Comparison of ENCODE assay signal across 16 mouse cellular contexts in genomic region chr13:111990913-111991534, GRCm38 (mm10).
DNase-seq lines count a peak whose midpoint lies in the region; ATAC-seq and TF ChIP-seq lines count a peak whose summit lies in the region.
"Had no signal": no experiment of that assay in that cellular context is flagged by ENCODE, and none has a peak within 500 bp of the region (broad histone marks: within the 10 kb centered on the region; RNA-seq: fewer than 3 reads in every experiment).

No protein-coding gene starts in this region.

- no peak overlapping the region for H3K4me3 ChIP-seq in heart, embryonic 14.5 days (ENCODE audit: control insufficient read depth in 1 of 2, insufficient read depth in 1 of 2, low read depth in 1 of 2, low read length in 2 of 2)
- H3K4me3 ChIP-seq in forebrain, embryonic 12.5 days (replicated peaks), result no peak overlapping the region
- no peak overlapping the region for H3K4me3 ChIP-seq in intestine, postnatal 0 days (ENCODE audit: low read depth, low read length)
- H3K4me3 ChIP-seq in liver, embryonic 11.5 days (ENCODE audit: low read depth, low read length), result no peak overlapping the region
- H3K4me3 ChIP-seq: embryonic facial prominence, embryonic 15.5 days; myocyte had no signal

- no peaks in the 10 kb centered on the region for H3K9me3 ChIP-seq in heart, embryonic 14.5 days (ENCODE audit: control insufficient read depth, low read length)
- no peaks in the 10 kb centered on the region for H3K9me3 ChIP-seq in forebrain, embryonic 12.5 days
- no peaks in the 10 kb centered on the region for H3K9me3 ChIP-seq in intestine, postnatal 0 days (ENCODE audit: control insufficient read depth)
- no peaks in the 10 kb centered on the region for H3K9me3 ChIP-seq in liver, embryonic 11.5 days (ENCODE audit: control insufficient read depth, low read length)
- H3K9me3 ChIP-seq: embryonic facial prominence, embryonic 15.5 days had no signal

- H3K9ac ChIP-seq in heart, embryonic 14.5 days (ENCODE audit: low read length), result no peak overlapping the region
- no peak overlapping the region for H3K9ac ChIP-seq in forebrain, embryonic 12.5 days
- H3K9ac ChIP-seq in intestine, postnatal 0 days (ENCODE audit: low read depth, low read length), result no peak overlapping the region
- no peak overlapping the region for H3K9ac ChIP-seq in liver, embryonic 11.5 days (ENCODE audit: low read depth, low read length)
- H3K9ac ChIP-seq: embryonic facial prominence, embryonic 15.5 days had no signal

- H3K27ac ChIP-seq in heart, embryonic 14.5 days (replicated peaks in 1 of 2; ENCODE audit: control insufficient read depth in 1 of 2, insufficient read depth in 1 of 2, low read depth in 2 of 2, low read length in 2 of 2), result no peak overlapping the region
- peak overlapping the region; percentile 76 for H3K27ac ChIP-seq in forebrain, embryonic 12.5 days
- no peak overlapping the region for H3K27ac ChIP-seq in intestine, postnatal 0 days (ENCODE audit: low read depth, low read length)
- no peak overlapping the region for H3K27ac ChIP-seq in liver, embryonic 11.5 days (ENCODE audit: low read depth, low read length)
- H3K27ac ChIP-seq: embryonic facial prominence, embryonic 15.5 days had no signal

- H3K27me3 ChIP-seq in heart, embryonic 14.5 days (ENCODE audit: control insufficient read depth, insufficient read depth, low read length), result no peaks in the 10 kb centered on the region
- H3K27me3 ChIP-seq in forebrain, embryonic 12.5 days, result peaks cover 9% of the 10 kb centered on the region; the same call in 1 of the 2 replicates
- H3K27me3 ChIP-seq in intestine, postnatal 0 days (replicated peaks; ENCODE audit: control insufficient read depth, insufficient read depth, low read length), result no peaks in the 10 kb centered on the region
- H3K27me3 ChIP-seq in liver, embryonic 11.5 days (replicated peaks; ENCODE audit: control insufficient read depth, insufficient read depth, low read length), result 0 out of 2 replicates have a peak, but pooled peaks cover 4% of the 10 kb centered on the region
- H3K27me3 ChIP-seq: embryonic facial prominence, embryonic 15.5 days had no signal

- peaks cover 5 to 10% of the 10 kb centered on the region in 2 experiments for H3K4me1 ChIP-seq in heart, embryonic 14.5 days (ENCODE audit: control insufficient read depth in 2 of 2, insufficient read depth in 2 of 2, low read length in 2 of 2)
- H3K4me1 ChIP-seq in forebrain, embryonic 12.5 days, result peaks cover 15% of the 10 kb centered on the region
- H3K4me1 ChIP-seq in intestine, postnatal 0 days (replicated peaks; ENCODE audit: control insufficient read depth, insufficient read depth, low read length), result no peaks in the 10 kb centered on the region
- peaks cover 5% of the 10 kb centered on the region; the same call in 1 of the 2 replicates for H3K4me1 ChIP-seq in liver, embryonic 11.5 days (replicated peaks; ENCODE audit: control insufficient read depth, insufficient read depth, low read length)

- no peak for DNase-seq in heart, postnatal 36 days
- peak; percentile 43 for DNase-seq in ZHBTc4 (ENCODE audit: low read depth, low spot score)
- DNase-seq in liver, embryonic 11.5 days (ENCODE audit: low spot score), result no peak
- no peak for DNase-seq in gastrocnemius, adult 8-10 months (ENCODE audit: low spot score in 2 of 2)
- no peak for DNase-seq in kidney, adult 9 months
- DNase-seq: adrenal gland, postnatal 25 days; cerebellum, adult 2 months; kidney, adult 8-10 months; layer of hippocampus, adult 9-11 months; lung, postnatal 14 days; thymus, adult 2 months had no signal

- TF ChIP-seq CTCF in intestine, postnatal 0 days (IDR thresholded peaks at IDR 0.05; ENCODE audit: low read depth), result no peak

- H3K4me2 ChIP-seq in heart, embryonic 14.5 days (ENCODE audit: low read length), result peak overlapping the region; percentile 48
- H3K4me2 ChIP-seq in forebrain, embryonic 12.5 days, result peak overlapping the region; percentile 24
- 0 out of 2 replicates have a peak overlapping the region, but pooled peaks have one; percentile 9 for H3K4me2 ChIP-seq in intestine, postnatal 0 days (replicated peaks; ENCODE audit: low read depth)
- no peak overlapping the region for H3K4me2 ChIP-seq in liver, embryonic 11.5 days
- H3K4me2 ChIP-seq: embryonic facial prominence, embryonic 15.5 days had no signal

- H3K36me3 ChIP-seq in heart, embryonic 14.5 days (ENCODE audit: control insufficient read depth, insufficient read depth, low read length), result no peaks in the 10 kb centered on the region
- no peaks in the 10 kb centered on the region for H3K36me3 ChIP-seq in forebrain, embryonic 12.5 days (replicated peaks)
- H3K36me3 ChIP-seq in intestine, postnatal 0 days (ENCODE audit: control insufficient read depth, insufficient read depth), result no peaks in the 10 kb centered on the region
- no peaks in the 10 kb centered on the region for H3K36me3 ChIP-seq in liver, embryonic 11.5 days (ENCODE audit: control insufficient read depth, insufficient read depth, low read length)
- H3K36me3 ChIP-seq: embryonic facial prominence, embryonic 15.5 days had no signal

- 15% methylated on average over 11 of the region's 11 CpGs for WGBS in heart, embryonic 14.5 days
- WGBS in forebrain, embryonic 12.5 days, result 6% methylated on average over 11 of the region's 11 CpGs
- WGBS in intestine, postnatal 0 days, result 32% methylated on average over 11 of the region's 11 CpGs
- 32% methylated on average over 11 of the region's 11 CpGs for WGBS in liver, embryonic 11.5 days

- intact Hi-C loops in heart, postnatal 36 days (cut with DNase I), result no loop called here

- ATAC-seq in heart, embryonic 14.5 days (ENCODE audit: insufficient number of reproducible peaks, insufficient read depth, low FRiP score, low read depth), result no peak
- ATAC-seq in forebrain, embryonic 12.5 days (ENCODE audit: low FRiP score), result peak; percentile 90
- no peak for ATAC-seq in intestine, postnatal 0 days
- ATAC-seq in liver, embryonic 11.5 days (replicated peaks; ENCODE audit: low FRiP score), result no peak
